In the genomic region with DNA sequence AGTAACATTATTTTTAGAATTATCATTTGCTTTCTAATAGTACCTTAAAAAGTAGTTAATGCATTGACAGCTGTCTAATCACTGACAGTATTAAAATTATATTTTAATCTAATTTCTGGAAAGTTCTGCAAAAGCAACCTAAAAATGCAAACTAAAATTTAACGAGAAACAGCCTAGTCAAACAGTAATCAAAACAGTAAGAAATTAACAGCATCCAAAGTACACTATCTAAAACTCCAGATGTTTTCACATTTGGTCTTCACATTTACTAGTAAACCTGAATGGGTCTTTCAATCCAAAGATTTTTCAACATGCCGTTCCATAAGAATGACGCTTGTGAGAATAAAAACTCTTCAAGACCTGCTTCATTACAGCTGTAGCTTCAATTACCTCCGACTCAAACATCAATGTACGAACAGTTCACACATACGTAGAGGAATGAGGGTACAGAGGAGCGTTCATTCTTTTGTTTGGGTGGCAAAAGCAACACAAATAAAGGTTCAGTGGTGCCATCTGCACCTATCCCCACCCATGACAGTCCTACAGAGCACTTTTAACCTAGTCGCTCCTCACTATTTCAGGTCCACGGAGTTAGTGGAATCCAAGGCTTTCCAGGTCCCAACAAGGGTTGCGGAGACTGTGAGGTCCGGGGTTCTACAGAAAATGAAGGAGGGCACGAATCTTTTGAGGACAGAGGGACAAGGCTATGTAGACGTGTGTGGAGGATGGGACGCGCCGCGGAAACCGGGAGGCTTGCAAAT, we compare ENCODE assay signal across 8 mouse cellular contexts. TPM values are rescaled to one million over a fixed set of nuclear protein-coding genes. Genes with fewer than 3 reads are reported as not detected.
DNase-seq lines count a peak whose midpoint lies in the region; ATAC-seq and TF ChIP-seq lines count a peak whose summit lies in the region.

No protein-coding gene starts in this region.

- H3K27me3 ChIP-seq in heart, embryonic 11.5 days (ENCODE audit: control insufficient read depth, insufficient read depth, low read length) = no peaks in the 10 kb centered on the region
- no peaks in the 10 kb centered on the region for H3K27me3 ChIP-seq in embryonic facial prominence, embryonic 14.5 days (replicated peaks; ENCODE audit: control insufficient read depth, insufficient read depth, low read length)
- H3K27me3 ChIP-seq in kidney, postnatal 0 days (ENCODE audit: insufficient read depth, low read length) = no peaks in the 10 kb centered on the region
- no peaks in the 10 kb centered on the region for H3K27me3 ChIP-seq in neural tube, embryonic 12.5 days (replicated peaks)

- H3K4me1 ChIP-seq in heart, embryonic 11.5 days (ENCODE audit: control insufficient read depth, insufficient read depth, low read length) = 0 out of 2 replicates have a peak, but pooled peaks cover 2% of the 10 kb centered on the region
- H3K4me1 ChIP-seq in embryonic facial prominence, embryonic 14.5 days (ENCODE audit: control insufficient read depth, insufficient read depth, low read length) = peaks cover 6% of the 10 kb centered on the region
- H3K4me1 ChIP-seq in kidney, postnatal 0 days (replicated peaks; ENCODE audit: insufficient read depth, low read length) = no peaks in the 10 kb centered on the region
- H3K4me1 ChIP-seq in neural tube, embryonic 12.5 days = peaks cover 5% of the 10 kb centered on the region

- DNase-seq in heart, adult 18-20 months = no peak
- DNase-seq in A20 (ENCODE audit: low read depth, low spot score) = peak; percentile 60
- DNase-seq in embryonic facial prominence, embryonic 14.5 days (ENCODE audit: low spot score) = peak; percentile 9
- peak; percentile 33 for DNase-seq in kidney, postnatal 0 days (ENCODE audit: low spot score)
- no peak for DNase-seq in adrenal gland, adult 8-10 months
- no peak for DNase-seq in cerebellum, postnatal 14 days

- no peak for ATAC-seq in heart, embryonic 11.5 days (replicated peaks; ENCODE audit: insufficient number of reproducible peaks, low FRiP score, low TSS enrichment)
- ATAC-seq in embryonic facial prominence, embryonic 14.5 days (ENCODE audit: low read depth) = no peak
- no peak; the same call in 1 of the 2 replicates for ATAC-seq in kidney, postnatal 0 days (replicated peaks; ENCODE audit: low FRiP score, low read depth)
- ATAC-seq in neural tube, embryonic 12.5 days (ENCODE audit: low FRiP score, low read depth) = peak; percentile 7

- peak overlapping the region; percentile 87 for H3K9ac ChIP-seq in heart, embryonic 11.5 days (ENCODE audit: low read depth, low read length)
- H3K9ac ChIP-seq in embryonic facial prominence, embryonic 14.5 days (ENCODE audit: low read depth, low read length) = peak overlapping the region; percentile 84
- peak overlapping the region; percentile 82 for H3K9ac ChIP-seq in kidney, postnatal 0 days (ENCODE audit: low read depth, low read length)
- peak overlapping the region; percentile 88 for H3K9ac ChIP-seq in neural tube, embryonic 12.5 days

- peak overlapping the region; percentile 82 for H3K4me3 ChIP-seq in heart, embryonic 11.5 days (ENCODE audit: low read depth, low read length)
- H3K4me3 ChIP-seq in embryonic facial prominence, embryonic 14.5 days (ENCODE audit: low read depth, low read length) = peak overlapping the region; percentile 85
- peak overlapping the region; percentile 85 for H3K4me3 ChIP-seq in kidney, postnatal 0 days (replicated peaks; ENCODE audit: low read depth, low read length)
- peak overlapping the region; percentile 86 for H3K4me3 ChIP-seq in neural tube, embryonic 12.5 days

- WGBS in heart, embryonic 11.5 days (ENCODE audit: insufficient replicate concordance) = 8% methylated on average over 18 of the region's 18 CpGs
- WGBS in embryonic facial prominence, embryonic 14.5 days = 4% methylated on average over 18 of the region's 18 CpGs
- 4% methylated on average over 18 of the region's 18 CpGs for WGBS in kidney, postnatal 0 days
- 7% methylated on average over 18 of the region's 18 CpGs for WGBS in neural tube, embryonic 12.5 days

- peak overlapping the region; percentile 90 for H3K27ac ChIP-seq in heart, embryonic 11.5 days (ENCODE audit: low read depth, low read length)
- H3K27ac ChIP-seq in embryonic facial prominence, embryonic 14.5 days (replicated peaks; ENCODE audit: low read depth, low read length) = peak overlapping the region; percentile 82; the same call in 1 of the 2 replicates
- peak overlapping the region; percentile 90 for H3K27ac ChIP-seq in kidney, postnatal 0 days
- H3K27ac ChIP-seq in neural tube, embryonic 12.5 days = peak overlapping the region; percentile 88; the same call in 1 of the 2 replicates

- no peaks in the 10 kb centered on the region for H3K9me3 ChIP-seq in heart, embryonic 11.5 days (replicated peaks; ENCODE audit: control insufficient read depth, low read length)
- no peaks in the 10 kb centered on the region for H3K9me3 ChIP-seq in embryonic facial prominence, embryonic 14.5 days (ENCODE audit: control insufficient read depth, low read length)
- H3K9me3 ChIP-seq in kidney, postnatal 0 days (replicated peaks; ENCODE audit: low read length) = no peaks in the 10 kb centered on the region
- H3K9me3 ChIP-seq in neural tube, embryonic 12.5 days = no peaks in the 10 kb centered on the region

- H3K36me3 ChIP-seq in heart, embryonic 11.5 days (ENCODE audit: control insufficient read depth, insufficient read depth, low read length) = no peaks in the 10 kb centered on the region
- no peaks in the 10 kb centered on the region for H3K36me3 ChIP-seq in embryonic facial prominence, embryonic 14.5 days (ENCODE audit: control insufficient read depth, insufficient read depth, low read length)
- H3K36me3 ChIP-seq in kidney, postnatal 0 days (ENCODE audit: insufficient read depth, low read length) = no peaks in the 10 kb centered on the region
- H3K36me3 ChIP-seq in neural tube, embryonic 12.5 days = no peaks in the 10 kb centered on the region

- H3K4me2 ChIP-seq in heart, embryonic 11.5 days = peak overlapping the region; percentile 96
- peak overlapping the region; percentile 78 for H3K4me2 ChIP-seq in embryonic facial prominence, embryonic 14.5 days (ENCODE audit: low read depth, low read length)
- H3K4me2 ChIP-seq in kidney, postnatal 0 days (ENCODE audit: low read length) = peak overlapping the region; percentile 80
- peak overlapping the region; percentile 82 for H3K4me2 ChIP-seq in neural tube, embryonic 12.5 days (replicated peaks)

- TF ChIP-seq CTCF in kidney, postnatal 0 days (IDR thresholded peaks at IDR 0.05; ENCODE audit: low read depth) = no peak

RNA-seq across cellular contexts. Expression of a gene that starts 0.9 kb away (rescaled TPM):
- polyA plus RNA-seq in heart, embryonic 11.5 days (2014; fragmentation: Nextera tagmentation; extraction: Ambion mirVana) = 9.8 and 10.5 TPM in 2 replicates
- 10 to 100 TPM; 22.6 to 27.3 TPM for total RNA-seq in heart, adult 18-20 months (2021)
- polyA plus RNA-seq in embryonic facial prominence, embryonic 14.5 days (2014; fragmentation: Nextera tagmentation; extraction: Ambion mirVana) = 13.2 and 15.2 TPM in 2 replicates
- 13.3 and 14.1 TPM in 2 replicates for polyA plus RNA-seq in kidney, postnatal 0 days (2015; fragmentation: Nextera tagmentation; extraction: Ambion mirVana)
- 21.7 and 21.9 TPM in 2 replicates for polyA plus RNA-seq in neural tube, embryonic 12.5 days (2016; fragmentation: Nextera tagmentation; extraction: Ambion mirVana)
- total RNA-seq in adrenal gland, adult 8-10 months (2022) = 10 to 100 TPM; 64.7 to 83.4 (median 71.4) TPM

RNA-seq across cellular contexts. Expression of a gene that starts 1.1 kb away (rescaled TPM):
- 43.7 and 44.4 TPM in 2 replicates for polyA plus RNA-seq in heart, embryonic 11.5 days (2014; fragmentation: Nextera tagmentation; extraction: Ambion mirVana)
- total RNA-seq in heart, adult 18-20 months (2021) = 10 to 100 TPM; 25.0 to 31.7 TPM
- polyA plus RNA-seq in embryonic facial prominence, embryonic 14.5 days (2014; fragmentation: Nextera tagmentation; extraction: Ambion mirVana) = 34.4 and 38.3 TPM in 2 replicates
- 36.7 and 39.4 TPM in 2 replicates for polyA plus RNA-seq in kidney, postnatal 0 days (2015; fragmentation: Nextera tagmentation; extraction: Ambion mirVana)
- 69.4 and 73.5 TPM in 2 replicates for polyA plus RNA-seq in neural tube, embryonic 12.5 days (2016; fragmentation: Nextera tagmentation; extraction: Ambion mirVana)
- 10 to 100 TPM; 52.7 to 78.7 (median 59.3) TPM for total RNA-seq in adrenal gland, adult 8-10 months (2022)

RNA-seq across cellular contexts. Expression of a gene that starts 43.1 kb away (rescaled TPM):
- 0.28 and 0.33 TPM in 2 replicates for polyA plus RNA-seq in heart, embryonic 11.5 days (2014; fragmentation: Nextera tagmentation; extraction: Ambion mirVana)
- not detected for total RNA-seq in heart, adult 18-20 months (2021)
- 0.26 TPM in 1 of 2 replicates, not detected in the other for polyA plus RNA-seq in embryonic facial prominence, embryonic 14.5 days (2014; fragmentation: Nextera tagmentation; extraction: Ambion mirVana)
- polyA plus RNA-seq in kidney, postnatal 0 days (2015; fragmentation: Nextera tagmentation; extraction: Ambion mirVana) = not detected in 2 replicates
- 0.09 and 0.19 TPM in 2 replicates for polyA plus RNA-seq in neural tube, embryonic 12.5 days (2016; fragmentation: Nextera tagmentation; extraction: Ambion mirVana)
- total RNA-seq in adrenal gland, adult 8-10 months (2022) = under 1 TPM in 3 of 4 experiments, not detected in 1; 0.10 to 0.19 (median 0.15) TPM

Comparison
In these comparisons a context has a peak if more than half of its experiments do, and no peak if none do; other contexts are left out.
1. DNase-seq: peak in A20 (single experiment), embryonic facial prominence, embryonic 14.5 days (single experiment) and kidney, postnatal 0 days (single experiment); none in heart, adult 18-20 months (0 of 2), adrenal gland, adult 8-10 months (single experiment) and cerebellum, postnatal 14 days (0 of 2).
2. Peak in every context shown above with its lines, with median percentiles within 50 percentile points of each other: H3K27ac ChIP-seq, H3K4me2 ChIP-seq, H3K4me3 ChIP-seq and H3K9ac ChIP-seq.